Mouse (Mus musculus): ENCODE results near the gene Alox12.

The Alox12 gene

GRCm38 (mm10) chr11:70193354-70194285, 61.5 kb downstream of the Alox12 start:
- DNase-seq (ENCODE audit: low read depth) = no peak

- no peak for DNase-seq (ENCODE audit: low read depth)
Measured at GRCm38 (mm10) chr11:70192157-70192556, 63.0 kb downstream of the Alox12 start.

All from induced T-regulatory cell, adult 2 months (primary cell).